Mouse (Mus musculus): Measurements from ENCODE around the gene Snrpd3. TPM values are rescaled to one million over a fixed set of nuclear protein-coding genes. Genes with fewer than 3 reads are reported as not detected.
A peak's percentile ranks its signal among the peaks of the same experiment; 100 is the strongest.
"Not testable (repeated sequence)": the region's sequence is repeated elsewhere in the genome, so short reads cannot be mapped to it uniquely, and the experiment has no call there.

Gene Snrpd3
- polyA plus RNA-seq, 1 experiment from 2014 or later = 143 TPM

DNA sequence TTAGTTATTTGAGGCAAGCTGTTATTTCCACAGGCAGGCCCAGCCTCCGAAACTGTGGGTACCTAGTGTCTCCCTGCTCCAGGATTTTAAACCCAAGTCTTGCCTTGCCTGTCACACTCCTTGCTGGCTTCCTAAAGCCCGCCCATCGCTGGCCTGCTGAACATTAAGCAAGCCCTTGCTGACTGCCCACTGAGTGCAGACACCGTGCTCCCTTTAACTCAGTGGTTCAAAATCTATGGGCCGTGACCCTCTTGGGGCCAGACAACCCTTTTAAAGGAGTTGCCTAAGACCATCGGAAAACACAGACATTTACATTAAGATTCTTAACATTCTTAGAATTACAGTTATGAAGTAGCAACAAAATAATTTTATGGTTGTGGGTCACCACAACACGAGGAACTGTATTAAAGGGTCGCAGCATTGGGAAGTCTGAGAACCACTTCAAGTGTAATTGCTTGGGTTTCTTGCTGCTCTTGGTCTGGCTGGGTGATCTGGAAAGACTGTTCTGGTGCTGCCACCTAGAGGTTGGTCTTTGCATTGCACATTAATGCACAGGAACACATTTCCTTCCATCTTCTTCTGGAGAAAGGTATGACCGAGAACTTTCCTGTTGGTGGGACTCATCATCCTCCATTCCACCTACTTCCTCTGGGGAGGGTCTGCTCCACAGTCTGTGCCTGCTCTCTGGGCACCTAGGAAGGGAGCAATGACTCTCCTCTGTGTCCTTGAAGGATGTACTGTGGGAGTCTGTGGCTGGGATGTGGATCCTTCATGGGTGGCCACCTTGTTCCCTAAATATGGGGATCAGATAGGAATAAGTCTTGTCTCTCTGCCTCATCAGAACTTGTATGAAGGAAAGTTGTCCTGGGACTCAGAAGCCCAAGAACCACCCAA lies 31.0 kb upstream of the Snrpd3 start:
- peak; percentile 57; the same call in 1 of the 2 replicates for ATAC-seq (ENCODE audit: low FRiP score)
- WGBS = 52% methylated on average over 9 of the region's 9 CpGs

GRCm38 (mm10) chr10:75487131-75487530 lies 30.2 kb upstream of the Snrpd3 start:
- no peak overlapping the region for H3K4me3 ChIP-seq (replicated peaks)
- H3K27ac ChIP-seq (replicated peaks) = no peak overlapping the region
- H3K4me2 ChIP-seq = no peak overlapping the region
- H3K9ac ChIP-seq (replicated peaks) = no peak overlapping the region
- H3K27me3 ChIP-seq (replicated peaks) = no peaks in the 10 kb centered on the region
- 77% methylated on average over 3 of the region's 3 CpGs for WGBS
- H3K36me3 ChIP-seq = no peaks in the 10 kb centered on the region
- H3K9me3 ChIP-seq (replicated peaks) = no peaks in the 10 kb centered on the region
- no peak for ATAC-seq (ENCODE audit: low FRiP score)
- H3K4me1 ChIP-seq = no peaks in the 10 kb centered on the region; the same call in 1 of the 2 replicates

More for the DNA sequence above, 31.0 kb upstream of the Snrpd3 start:
- Histone ChIP-seq H3K9ac (replicated peaks) (no peak overlapping the region), H3K36me3 (no peaks in the 10 kb centered on the region), H3K4me3 (replicated peaks) (no peak overlapping the region), H3K9me3 (replicated peaks) (no peaks in the 10 kb centered on the region), H3K4me1 (no peaks in the 10 kb centered on the region; the same call in 1 of the 2 replicates), H3K27ac (replicated peaks) (no peak overlapping the region), H3K27me3 (replicated peaks) (no peaks in the 10 kb centered on the region), H3K4me2 (no peak overlapping the region)

DNA sequence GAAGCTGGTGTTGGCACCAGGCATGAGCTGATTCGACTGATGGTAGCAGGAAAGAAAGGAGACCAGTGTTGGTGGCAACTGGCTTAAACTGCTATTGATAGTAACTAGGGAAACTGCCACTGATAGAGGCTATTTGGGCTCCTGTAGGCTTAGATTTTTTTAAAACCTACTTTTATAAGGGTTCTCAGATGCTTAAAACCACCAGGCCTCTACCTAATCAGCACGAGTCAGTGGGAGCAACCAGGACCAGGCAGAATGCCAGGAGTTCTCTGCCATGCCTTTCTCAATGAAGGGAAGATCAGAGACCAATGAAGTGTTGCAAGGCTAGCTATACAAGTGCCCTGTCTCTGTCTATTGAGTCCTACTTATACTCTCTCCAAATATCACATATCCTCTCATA lies 27.8 kb upstream of the Snrpd3 start:
- Histone ChIP-seq H3K27ac (replicated peaks) (no peak overlapping the region), H3K9me3 (replicated peaks) (no peaks in the 10 kb centered on the region), H3K4me2 (no peak overlapping the region), H3K4me1 (no peaks in the 10 kb centered on the region; the same call in 1 of the 2 replicates), H3K9ac (replicated peaks) (no peak overlapping the region), H3K36me3 (no peaks in the 10 kb centered on the region), H3K27me3 (replicated peaks) (no peaks in the 10 kb centered on the region), H3K4me3 (replicated peaks) (no peak overlapping the region)
- WGBS = 72% methylated on average over 2 of the region's 2 CpGs
- ATAC-seq (ENCODE audit: low FRiP score) = no peak

DNA sequence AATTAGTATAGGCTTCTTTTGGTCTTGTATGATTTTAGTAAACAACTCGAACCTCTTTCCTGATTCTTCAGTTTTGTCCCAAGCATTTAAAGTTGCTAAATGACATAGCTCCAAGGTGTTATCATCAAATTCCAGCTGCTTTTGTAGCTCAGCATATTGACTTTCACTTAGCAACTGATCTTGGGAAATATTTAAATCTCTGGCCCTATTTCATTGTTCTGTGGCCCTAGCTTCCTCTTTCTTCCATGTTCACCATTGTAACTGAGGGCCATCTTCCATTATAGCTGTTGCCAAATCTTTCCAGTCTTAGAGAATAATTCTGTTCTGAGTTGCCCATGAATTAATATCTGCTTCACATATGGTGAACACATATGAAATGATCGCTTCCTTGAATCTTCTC lies 26.6 kb upstream of the Snrpd3 start:
- no peak overlapping the region for H3K4me2 ChIP-seq
- no peaks in the 10 kb centered on the region for H3K36me3 ChIP-seq
- H3K4me1 ChIP-seq = no peaks in the 10 kb centered on the region; the same call in 1 of the 2 replicates
- no peak overlapping the region for H3K27ac ChIP-seq (replicated peaks)
- ATAC-seq (ENCODE audit: low FRiP score) = no peak
- H3K9me3 ChIP-seq (replicated peaks) = no peaks in the 10 kb centered on the region
- WGBS = 85% methylated on average over 2 of the region's 2 CpGs
- no peak overlapping the region for H3K4me3 ChIP-seq (replicated peaks)
- H3K27me3 ChIP-seq (replicated peaks) = no peaks in the 10 kb centered on the region
- H3K9ac ChIP-seq (replicated peaks) = no peak overlapping the region

DNA sequence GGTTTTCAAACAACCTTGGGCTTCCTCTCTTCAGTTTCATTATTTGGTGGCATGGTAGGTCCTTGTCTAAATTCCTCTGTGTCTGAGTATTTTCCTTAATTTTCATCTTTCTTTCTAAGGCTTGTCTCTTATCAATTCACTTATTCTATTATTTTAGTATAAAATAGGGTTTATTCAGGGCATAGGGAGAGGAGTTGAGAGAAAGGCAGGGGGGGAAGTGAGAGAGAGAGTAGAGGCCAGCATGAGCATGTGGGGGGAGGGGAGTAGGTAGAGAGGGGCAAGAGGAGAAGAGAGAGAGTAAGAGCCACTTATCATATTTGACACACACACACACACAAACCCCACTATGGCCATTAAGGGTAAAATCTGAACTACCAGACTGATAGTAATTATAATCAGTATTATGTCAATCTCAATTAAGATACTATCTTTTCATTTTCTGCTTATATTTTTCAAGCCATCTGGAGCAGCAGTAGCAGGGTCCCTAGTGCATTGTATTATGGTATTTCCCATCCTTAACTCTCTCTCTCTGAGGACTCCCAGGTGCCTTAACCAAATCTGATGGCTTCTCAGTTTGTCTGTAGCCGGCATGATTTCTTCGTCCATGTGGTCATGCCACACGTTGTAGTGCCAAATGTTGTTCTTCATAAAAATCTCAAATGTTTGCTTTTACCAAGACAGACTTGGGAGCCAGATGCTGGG lies 26.0 kb upstream of the Snrpd3 start:
- H3K4me3 ChIP-seq (replicated peaks) = no peak overlapping the region
- H3K4me2 ChIP-seq = no peak overlapping the region
- H3K27ac ChIP-seq (replicated peaks) = no peak overlapping the region
- H3K9ac ChIP-seq (replicated peaks) = no peak overlapping the region
- H3K4me1 ChIP-seq = no peaks in the 10 kb centered on the region
- H3K36me3 ChIP-seq = no peaks in the 10 kb centered on the region
- 55% methylated on average over 3 of the region's 3 CpGs for WGBS
- H3K27me3 ChIP-seq (replicated peaks) = no peaks in the 10 kb centered on the region
- no peak for ATAC-seq (ENCODE audit: low FRiP score)
- no peaks in the 10 kb centered on the region for H3K9me3 ChIP-seq (replicated peaks)

GRCm38 (mm10) chr10:75491936-75492262 lies 25.5 kb upstream of the Snrpd3 start:
- Histone ChIP-seq H3K27me3 (replicated peaks) (no peaks in the 10 kb centered on the region), H3K27ac (replicated peaks) (no peak overlapping the region), H3K4me2 (no peak overlapping the region), H3K9ac (replicated peaks) (no peak overlapping the region), H3K36me3 (no peaks in the 10 kb centered on the region), H3K9me3 (replicated peaks) (no peaks in the 10 kb centered on the region), H3K4me3 (replicated peaks) (no peak overlapping the region), H3K4me1 (no peaks in the 10 kb centered on the region)
- 89% methylated on average over 2 of the region's 2 CpGs for WGBS
- no peak for ATAC-seq (ENCODE audit: low FRiP score)

- H3K36me3 ChIP-seq = no peaks in the 10 kb centered on the region
Observed at GRCm38 (mm10) chr10:75495304-75495703, 22.0 kb upstream of the Snrpd3 start.

DNA sequence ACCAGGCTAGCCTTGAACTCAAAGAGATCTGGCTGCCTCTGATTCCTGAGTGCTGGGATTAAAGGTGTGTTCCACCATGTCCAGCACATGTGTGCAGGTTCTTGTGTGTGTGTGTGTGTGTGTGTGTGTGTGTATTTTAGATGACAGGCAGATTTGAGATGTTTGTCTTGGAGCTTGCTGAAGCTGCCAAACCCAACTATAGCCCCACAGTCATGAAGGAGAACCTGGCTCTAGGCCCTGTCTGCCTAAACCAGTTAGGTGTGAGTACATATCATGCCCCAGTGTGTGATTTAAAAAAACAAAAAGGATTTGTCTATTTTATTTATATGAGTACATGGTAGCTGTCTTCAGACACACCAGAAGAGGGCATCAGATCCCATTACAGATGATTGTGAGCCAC lies 21.4 kb upstream of the Snrpd3 start:
- no peaks in the 10 kb centered on the region for H3K36me3 ChIP-seq
- H3K9me3 ChIP-seq (replicated peaks) = no peaks in the 10 kb centered on the region

More at GRCm38 (mm10) chr10:75495304-75495703, 22.0 kb upstream of the Snrpd3 start:
- no peak overlapping the region for H3K4me2 ChIP-seq
- H3K4me3 ChIP-seq (replicated peaks) = no peak overlapping the region
- H3K9me3 ChIP-seq (replicated peaks) = no peaks in the 10 kb centered on the region
- H3K4me1 ChIP-seq = no peaks in the 10 kb centered on the region
- 83% methylated on average over 6 of the region's 6 CpGs for WGBS
- H3K27ac ChIP-seq (replicated peaks) = no peak overlapping the region
- H3K9ac ChIP-seq (replicated peaks) = no peak overlapping the region
- ATAC-seq (ENCODE audit: low FRiP score) = no peak
- no peaks in the 10 kb centered on the region for H3K27me3 ChIP-seq (replicated peaks)

DNA sequence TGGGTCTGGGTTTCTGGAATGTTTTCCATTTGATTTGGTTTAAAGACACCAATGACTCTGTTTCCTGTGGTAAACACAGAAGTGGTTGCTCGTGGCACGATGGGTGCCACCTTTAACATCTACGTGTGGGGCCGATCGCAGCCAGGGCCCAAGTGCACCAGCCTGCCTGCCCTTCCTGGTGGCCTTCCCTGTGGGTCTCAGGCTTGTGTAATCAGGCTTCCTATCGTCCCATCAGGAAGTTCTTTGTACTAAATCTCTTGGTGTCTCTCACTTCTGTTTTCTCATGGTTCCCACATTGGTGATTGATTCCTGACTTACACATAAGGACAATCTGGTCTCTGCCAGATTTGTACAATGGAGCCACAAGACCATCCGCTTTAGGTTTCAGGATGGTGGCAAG lies 18.1 kb upstream of the Snrpd3 start:
- H3K4me2 ChIP-seq; H3K4me3 ChIP-seq (replicated peaks); H3K27me3 ChIP-seq (replicated peaks); H3K9ac ChIP-seq (replicated peaks); H3K36me3 ChIP-seq; H3K27ac ChIP-seq (replicated peaks); H3K9me3 ChIP-seq (replicated peaks); ATAC-seq (ENCODE audit: low FRiP score); H3K4me1 ChIP-seq: not testable (repeated sequence)
- WGBS = 94% methylated on average over 7 of the region's 7 CpGs

More for the DNA sequence above, 21.4 kb upstream of the Snrpd3 start:
- H3K27ac ChIP-seq (replicated peaks) = no peak overlapping the region
- ATAC-seq (ENCODE audit: low FRiP score) = no peak
- no peak overlapping the region for H3K9ac ChIP-seq (replicated peaks)
- no peaks in the 10 kb centered on the region for H3K4me1 ChIP-seq
- no peak overlapping the region for H3K4me2 ChIP-seq
- no peaks in the 10 kb centered on the region for H3K27me3 ChIP-seq (replicated peaks)
- H3K4me3 ChIP-seq (replicated peaks) = no peak overlapping the region

GRCm38 (mm10) chr10:75499791-75500190 lies 17.6 kb upstream of the Snrpd3 start:
- no peak for ATAC-seq (ENCODE audit: low FRiP score)
- no peak overlapping the region for H3K27ac ChIP-seq (replicated peaks)
- H3K36me3 ChIP-seq = no peaks in the 10 kb centered on the region
- no peak overlapping the region for H3K4me3 ChIP-seq (replicated peaks)
- no peaks in the 10 kb centered on the region for H3K9me3 ChIP-seq (replicated peaks)
- WGBS = 41% methylated on average over 3 of the region's 3 CpGs
- H3K9ac ChIP-seq (replicated peaks) = no peak overlapping the region
- H3K27me3 ChIP-seq (replicated peaks) = no peaks in the 10 kb centered on the region
- no peak overlapping the region for H3K4me2 ChIP-seq
- H3K4me1 ChIP-seq = no peaks in the 10 kb centered on the region

DNA sequence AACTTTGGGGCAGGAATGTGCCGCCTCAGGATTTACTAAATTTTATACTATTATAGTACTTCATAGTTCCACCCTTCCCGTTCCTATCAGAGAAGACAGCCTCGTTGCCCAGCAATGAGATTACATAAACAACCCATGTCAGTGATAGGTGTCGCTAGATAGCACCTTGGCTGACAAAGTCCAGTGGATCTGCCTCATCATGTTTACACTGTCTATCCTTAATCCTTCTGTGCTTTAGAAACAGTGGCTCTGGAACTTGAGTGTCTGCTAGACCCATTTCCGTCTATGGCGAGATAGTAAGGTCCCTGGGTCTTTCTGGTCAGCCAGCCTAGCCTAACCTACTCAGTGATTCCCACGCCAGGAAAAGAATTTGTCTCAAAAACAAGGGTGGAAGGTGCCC lies 17.0 kb upstream of the Snrpd3 start:
- 79% methylated on average over 7 of the region's 7 CpGs for WGBS
- no peak for ATAC-seq (ENCODE audit: low FRiP score)
- no peak overlapping the region for H3K4me2 ChIP-seq
- no peaks in the 10 kb centered on the region for H3K27me3 ChIP-seq (replicated peaks)
- H3K27ac ChIP-seq (replicated peaks) = no peak overlapping the region
- H3K9ac ChIP-seq (replicated peaks) = no peak overlapping the region
- H3K36me3 ChIP-seq = no peaks in the 10 kb centered on the region
- H3K4me3 ChIP-seq (replicated peaks) = no peak overlapping the region
- no peaks in the 10 kb centered on the region for H3K4me1 ChIP-seq
- no peaks in the 10 kb centered on the region for H3K9me3 ChIP-seq (replicated peaks)

DNA sequence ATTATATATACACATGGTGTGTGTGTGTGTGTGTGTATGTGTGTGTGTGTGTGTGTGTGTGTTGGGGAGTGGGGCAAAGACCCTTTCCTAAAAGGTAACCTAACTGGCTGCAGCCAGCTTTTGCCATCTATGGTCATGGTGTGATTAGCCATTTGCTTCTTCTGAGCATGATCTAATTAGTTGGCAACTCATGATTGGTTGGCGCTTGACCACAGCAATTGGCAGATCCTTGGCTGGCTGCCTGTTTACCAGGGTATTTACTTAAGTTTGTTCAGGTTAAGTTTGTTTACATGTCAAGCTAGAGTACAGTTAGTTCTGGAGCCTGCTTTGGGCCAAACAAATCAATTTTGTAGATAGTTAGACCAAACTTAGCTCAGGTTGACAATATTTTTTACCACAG lies 15.7 kb upstream of the Snrpd3 start:
- Histone ChIP-seq H3K9me3 (replicated peaks) (no peaks in the 10 kb centered on the region), H3K27ac (replicated peaks) (no peak overlapping the region), H3K4me1 (no peaks in the 10 kb centered on the region), H3K36me3 (no peaks in the 10 kb centered on the region), H3K4me2 (no peak overlapping the region), H3K9ac (replicated peaks) (no peak overlapping the region), H3K4me3 (replicated peaks) (no peak overlapping the region), H3K27me3 (replicated peaks) (no peaks in the 10 kb centered on the region)
- ATAC-seq (ENCODE audit: low FRiP score) = no peak
- 92% methylated on average over 1 of the region's 1 CpGs for WGBS
